Mouse (Mus musculus): ENCODE results near the gene Stat4. TPM values are rescaled to one million over a fixed set of nuclear protein-coding genes. Genes with fewer than 3 reads are reported as not detected.
"Not testable (repeated sequence)": the region's sequence is repeated elsewhere in the genome, so short reads cannot be mapped to it uniquely, and the experiment has no call there.

Stat4 gene
- polyA plus RNA-seq, 1 experiment from 2014 or later, result 2.1 TPM

DNA sequence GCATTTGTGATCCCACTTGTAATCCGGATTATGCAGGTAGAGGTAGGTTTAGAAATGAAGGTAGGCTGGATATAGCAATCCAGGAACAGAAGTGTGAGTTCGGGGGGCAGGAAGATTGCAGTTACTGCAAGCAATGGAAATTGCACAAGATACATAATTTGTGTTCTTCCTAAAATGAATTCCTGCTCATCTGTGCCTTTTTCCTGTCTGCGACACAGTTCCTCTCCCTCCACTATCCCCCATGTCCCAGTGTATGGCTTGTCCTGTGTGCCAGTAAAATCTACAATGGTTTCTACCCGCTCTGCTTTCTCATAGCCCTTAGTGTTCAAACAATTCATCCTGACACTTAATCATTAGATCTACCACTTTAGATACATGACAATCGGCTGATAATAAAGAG is 41.7 kb downstream of the Stat4 start:
- WGBS, result 77% methylated on average over 5 of the region's 5 CpGs
- Histone ChIP-seq H3K27me3 (replicated peaks) (no peaks in the 10 kb centered on the region), H3K4me3 (no peak overlapping the region), H3K27ac (replicated peaks) (no peak overlapping the region), H3K4me1 (no peaks in the 10 kb centered on the region), H3K36me3 (no peaks in the 10 kb centered on the region), H3K4me2 (no peak overlapping the region), H3K9me3 (peaks cover 7% of the 10 kb centered on the region), H3K9ac (no peak overlapping the region)
- no peak for ATAC-seq (ENCODE audit: extremely low read depth, insufficient number of reproducible peaks, low FRiP score, low TSS enrichment)

DNA sequence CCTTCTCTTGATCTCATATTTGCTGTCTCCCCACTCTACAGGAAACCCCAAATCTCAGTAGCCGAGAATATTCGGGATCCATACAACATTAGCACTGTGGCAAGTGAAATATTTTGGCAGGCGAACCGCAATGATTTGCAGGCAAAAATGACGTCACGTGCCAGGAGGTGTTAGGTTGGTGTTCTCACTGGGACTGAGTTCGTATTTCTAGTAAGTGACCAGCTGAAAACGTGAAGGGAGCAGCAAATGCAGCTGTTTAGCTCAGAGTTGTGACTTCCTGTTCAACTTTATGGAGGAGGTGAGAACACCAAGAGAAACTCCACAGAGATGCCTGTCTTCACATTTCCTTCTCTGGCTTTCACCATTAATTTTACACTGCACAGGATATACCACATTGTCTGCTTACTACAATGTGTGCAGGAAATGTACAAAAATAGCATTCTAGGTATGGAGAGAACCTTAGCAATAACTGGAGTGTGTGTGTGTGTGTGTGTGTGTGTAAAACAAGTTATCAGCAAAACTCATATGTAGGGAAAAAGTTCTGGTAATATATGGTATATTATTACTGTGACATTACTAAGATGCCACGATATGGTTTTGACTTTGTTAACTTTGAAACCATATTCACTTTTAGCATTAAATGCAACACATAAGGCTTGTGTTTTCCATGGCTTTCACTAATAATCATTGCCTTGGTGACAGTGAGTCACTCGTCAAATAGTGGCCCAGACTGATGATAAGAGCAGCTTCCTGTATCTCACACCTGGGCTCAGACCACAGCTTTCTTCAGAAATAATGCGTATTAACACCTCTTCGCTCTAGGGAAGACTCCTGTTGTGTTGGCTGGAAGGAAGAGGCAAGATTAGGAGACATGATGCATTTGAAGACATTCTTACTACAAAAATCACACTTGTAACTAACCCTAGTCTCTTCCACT is 48.1 kb downstream of the Stat4 start:
- WGBS, result 66% methylated on average over 12 of the region's 12 CpGs

DNA sequence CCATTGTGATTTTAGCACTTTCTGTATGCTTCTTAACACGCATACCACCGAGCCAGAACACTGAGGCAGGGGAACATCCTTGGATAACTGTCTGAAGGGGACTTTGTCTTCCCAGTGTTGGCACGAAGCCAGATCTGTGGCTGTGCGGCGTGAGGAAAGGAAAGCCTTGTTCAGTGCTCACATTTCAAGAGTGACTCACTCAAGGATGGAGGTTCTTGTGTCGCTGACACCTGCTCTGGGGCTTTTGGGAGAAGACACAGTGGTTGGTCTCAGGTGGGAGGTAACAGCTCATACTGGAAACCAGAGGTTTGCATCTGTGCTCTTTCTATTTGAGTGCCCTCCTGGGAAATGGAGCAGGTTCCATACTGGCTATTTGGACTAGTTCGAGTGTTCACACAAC is 52.2 kb downstream of the Stat4 start:
- peaks cover 20% of the 10 kb centered on the region for H3K4me1 ChIP-seq
- no peak overlapping the region for H3K4me3 ChIP-seq
- no peaks in the 10 kb centered on the region for H3K36me3 ChIP-seq
- no peak overlapping the region for H3K4me2 ChIP-seq
- no peaks in the 10 kb centered on the region for H3K27me3 ChIP-seq (replicated peaks)
- no peak overlapping the region for H3K9ac ChIP-seq
- H3K9me3 ChIP-seq, result no peaks in the 10 kb centered on the region
- ATAC-seq (ENCODE audit: extremely low read depth, insufficient number of reproducible peaks, low FRiP score, low TSS enrichment), result no peak
- 40% methylated on average over 7 of the region's 7 CpGs for WGBS
- H3K27ac ChIP-seq (replicated peaks), result no peak overlapping the region

More for the DNA sequence above, 48.1 kb downstream of the Stat4 start:
- H3K27me3 ChIP-seq (replicated peaks), result no peaks in the 10 kb centered on the region
- H3K4me2 ChIP-seq, result no peak overlapping the region
- H3K9ac ChIP-seq, result no peak overlapping the region
- H3K9me3 ChIP-seq, result peaks cover 5% of the 10 kb centered on the region; the same call in 1 of the 2 replicates
- ATAC-seq (ENCODE audit: extremely low read depth, insufficient number of reproducible peaks, low FRiP score, low TSS enrichment), result no peak
- H3K4me3 ChIP-seq, result no peak overlapping the region
- no peaks in the 10 kb centered on the region for H3K36me3 ChIP-seq
- H3K27ac ChIP-seq (replicated peaks), result no peak overlapping the region
- H3K4me1 ChIP-seq, result peaks cover 7% of the 10 kb centered on the region; the same call in 1 of the 2 replicates

DNA sequence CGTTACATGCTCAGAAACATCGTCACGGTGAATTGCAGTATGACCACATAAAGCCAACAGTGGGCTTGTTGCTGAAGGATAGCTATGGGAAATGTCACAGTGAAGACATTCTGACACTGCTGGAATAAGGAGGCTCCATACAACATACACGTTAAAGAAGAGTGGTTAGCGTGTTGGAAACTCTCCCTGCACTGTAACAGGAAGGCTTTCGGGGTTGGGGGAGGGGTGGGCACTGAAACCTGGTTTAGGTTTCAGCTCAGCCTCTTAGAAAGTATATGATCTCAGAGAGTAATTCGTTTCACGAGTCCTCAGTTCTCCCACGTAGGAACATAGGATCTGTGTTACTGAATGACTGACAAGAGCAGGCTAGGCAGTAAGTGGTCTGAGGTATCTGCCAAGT is 52.7 kb downstream of the Stat4 start:
- ATAC-seq (ENCODE audit: extremely low read depth, insufficient number of reproducible peaks, low FRiP score, low TSS enrichment), result no peak
- H3K4me1 ChIP-seq, result peaks cover 20% of the 10 kb centered on the region
- no peak overlapping the region for H3K9ac ChIP-seq
- no peaks in the 10 kb centered on the region for H3K9me3 ChIP-seq
- no peaks in the 10 kb centered on the region for H3K27me3 ChIP-seq (replicated peaks)
- 72% methylated on average over 9 of the region's 9 CpGs for WGBS
- H3K4me3 ChIP-seq, result no peak overlapping the region
- no peak overlapping the region for H3K27ac ChIP-seq (replicated peaks)
- H3K36me3 ChIP-seq, result no peaks in the 10 kb centered on the region
- no peak overlapping the region for H3K4me2 ChIP-seq

DNA sequence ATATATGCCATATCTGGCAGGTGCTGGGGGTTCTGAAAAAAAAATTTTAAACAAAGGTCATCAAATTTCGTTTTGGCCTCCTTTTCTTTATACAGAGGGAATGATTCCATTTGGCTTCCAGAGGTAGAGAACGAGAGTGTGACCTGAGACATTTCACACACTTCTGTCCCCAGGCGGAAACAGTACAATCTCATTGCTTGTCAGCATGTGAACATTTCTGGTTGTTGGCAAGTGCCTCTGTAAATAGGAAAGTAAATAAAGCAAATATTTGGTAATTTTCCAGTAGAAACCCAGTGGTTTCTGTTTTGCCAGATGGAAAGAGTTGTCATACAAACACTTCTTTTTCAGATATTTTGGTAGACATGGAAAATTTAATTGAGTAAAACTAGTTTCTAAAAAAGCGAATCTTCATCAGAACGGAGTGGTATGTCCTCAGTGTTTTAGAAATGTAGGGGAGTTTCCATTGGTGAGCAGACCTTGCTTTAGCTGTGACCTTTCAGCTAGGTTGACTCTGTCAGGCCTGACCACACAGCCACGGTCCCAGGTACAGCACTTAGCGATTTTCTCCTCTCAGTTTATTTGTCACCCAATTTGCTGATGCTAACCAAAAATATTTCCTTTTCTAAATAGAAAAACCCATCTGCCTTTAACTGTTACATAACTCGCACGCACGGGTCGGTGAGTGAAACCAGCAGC is 53.6 kb downstream of the Stat4 start:
- H3K27me3 ChIP-seq (replicated peaks), result no peaks in the 10 kb centered on the region
- H3K36me3 ChIP-seq, result no peaks in the 10 kb centered on the region
- ATAC-seq (ENCODE audit: extremely low read depth, insufficient number of reproducible peaks, low FRiP score, low TSS enrichment), result no peak
- H3K9ac ChIP-seq, result no peak overlapping the region
- H3K4me3 ChIP-seq, result no peak overlapping the region
- no peak overlapping the region for H3K27ac ChIP-seq (replicated peaks)
- WGBS, result 77% methylated on average over 11 of the region's 11 CpGs
- no peak overlapping the region for H3K4me2 ChIP-seq
- H3K9me3 ChIP-seq, result no peaks in the 10 kb centered on the region
- peaks cover 20% of the 10 kb centered on the region for H3K4me1 ChIP-seq

DNA sequence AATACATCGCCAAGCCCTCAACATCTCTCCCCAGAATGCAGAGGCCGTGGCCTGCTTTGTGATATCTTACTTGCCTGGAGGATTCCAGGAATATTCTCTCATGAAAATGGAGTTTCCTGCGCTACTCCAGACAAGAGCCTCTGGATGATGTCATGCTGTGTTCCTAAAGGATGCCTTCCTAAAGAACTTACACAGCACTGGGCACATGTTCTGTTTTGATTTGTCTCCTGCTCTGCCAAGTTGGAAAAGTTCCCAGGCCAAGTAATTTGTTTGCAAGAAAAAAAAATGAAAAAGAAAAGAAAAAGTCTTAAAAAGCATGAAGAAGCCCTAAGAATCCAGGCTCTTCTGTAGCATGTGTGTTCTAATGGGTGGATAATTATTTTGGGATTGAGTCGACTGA is 56.2 kb downstream of the Stat4 start:
- ATAC-seq (ENCODE audit: extremely low read depth, insufficient number of reproducible peaks, low FRiP score, low TSS enrichment), result no peak
- no peaks in the 10 kb centered on the region for H3K9me3 ChIP-seq
- no peak overlapping the region for H3K4me3 ChIP-seq
- no peak overlapping the region for H3K9ac ChIP-seq
- H3K27ac ChIP-seq (replicated peaks), result peak overlapping the region; percentile 58; the same call in 1 of the 2 replicates
- H3K27me3 ChIP-seq (replicated peaks), result no peaks in the 10 kb centered on the region
- 32% methylated on average over 4 of the region's 4 CpGs for WGBS
- no peak overlapping the region for H3K4me2 ChIP-seq
- H3K4me1 ChIP-seq, result peaks cover 17% of the 10 kb centered on the region
- H3K36me3 ChIP-seq, result no peaks in the 10 kb centered on the region

DNA sequence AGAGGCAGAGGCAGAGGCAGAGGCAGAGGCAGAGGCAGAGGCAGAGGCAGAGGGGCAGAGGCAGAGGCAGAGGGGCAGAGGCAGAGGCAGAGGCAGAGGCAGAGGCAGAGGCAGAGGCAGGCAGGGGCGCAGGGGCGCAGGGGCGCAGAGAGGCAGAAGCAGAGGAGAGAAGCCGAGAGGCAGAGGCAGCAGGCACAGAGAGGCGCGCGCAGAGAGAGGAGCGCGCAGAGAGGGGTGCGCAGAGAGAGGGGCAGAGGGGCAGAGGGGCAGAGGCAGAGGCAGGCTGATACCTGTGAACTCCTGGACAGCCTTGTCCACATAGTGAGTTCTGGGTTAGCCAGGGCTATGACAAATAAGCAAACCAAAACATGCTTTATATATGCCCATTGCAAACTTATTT is 59.9 kb downstream of the Stat4 start:
- H3K36me3 ChIP-seq; H3K4me2 ChIP-seq; H3K4me3 ChIP-seq; ATAC-seq (ENCODE audit: extremely low read depth, insufficient number of reproducible peaks, low FRiP score, low TSS enrichment); H3K27ac ChIP-seq (replicated peaks); H3K9me3 ChIP-seq; H3K27me3 ChIP-seq (replicated peaks); H3K9ac ChIP-seq: not testable (repeated sequence)
- H3K4me1 ChIP-seq, result peaks cover 12% of the 10 kb centered on the region
- 94% methylated on average over 10 of the region's 10 CpGs for whole genome bisulfite sequencing

DNA sequence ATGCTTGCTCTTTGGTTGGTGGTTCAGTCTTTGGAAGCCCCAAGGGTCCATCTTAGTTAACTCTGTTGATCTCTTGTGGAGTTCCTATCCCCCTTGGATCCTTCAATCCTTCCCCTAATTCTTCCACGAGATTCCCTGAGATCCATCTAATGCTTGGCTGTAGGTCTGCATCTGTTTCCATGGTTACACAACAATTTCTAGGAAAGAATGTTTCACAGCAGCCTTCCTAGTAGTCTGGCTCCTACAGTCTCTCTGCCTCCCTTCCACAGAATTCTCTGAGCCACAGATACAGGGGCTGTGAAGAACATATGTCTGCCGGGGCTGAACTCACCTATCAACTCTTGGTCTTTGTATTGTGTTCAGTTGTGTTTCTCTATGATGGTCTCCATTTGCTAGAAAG is 61.8 kb downstream of the Stat4 start:
- H3K27ac ChIP-seq (replicated peaks), result no peak overlapping the region
- H3K27me3 ChIP-seq (replicated peaks), result no peaks in the 10 kb centered on the region
- 58% methylated on average over 2 of the region's 2 CpGs for WGBS
- no peaks in the 10 kb centered on the region for H3K4me1 ChIP-seq
- no peaks in the 10 kb centered on the region for H3K9me3 ChIP-seq
- no peaks in the 10 kb centered on the region for H3K36me3 ChIP-seq
- H3K4me2 ChIP-seq, result no peak overlapping the region
- H3K9ac ChIP-seq, result no peak overlapping the region
- no peak for ATAC-seq (ENCODE audit: extremely low read depth, insufficient number of reproducible peaks, low FRiP score, low TSS enrichment)
- no peak overlapping the region for H3K4me3 ChIP-seq

DNA sequence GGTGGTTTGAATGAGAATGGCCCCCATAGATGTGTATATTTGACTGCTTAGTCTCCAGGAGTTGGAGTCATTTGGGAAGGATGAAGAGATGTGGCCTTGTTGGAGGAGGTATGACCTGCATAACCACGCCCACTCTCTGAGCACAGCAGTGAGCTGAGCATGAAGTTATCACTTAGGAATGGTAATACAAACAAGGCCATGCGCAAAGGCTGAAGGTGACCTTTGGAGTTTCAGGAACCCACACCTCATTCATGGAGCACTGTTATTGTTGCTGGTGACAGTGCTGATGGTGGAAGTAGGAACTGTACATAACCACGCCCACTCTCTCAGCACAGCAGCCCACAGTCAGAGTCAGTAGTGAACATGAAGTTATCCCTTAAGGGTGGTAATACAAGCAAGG is 62.9 kb downstream of the Stat4 start:
- ATAC-seq (ENCODE audit: extremely low read depth, insufficient number of reproducible peaks, low FRiP score, low TSS enrichment), result no peak
- H3K9me3 ChIP-seq, result no peaks in the 10 kb centered on the region
- WGBS, result 79% methylated on average over 3 of the region's 3 CpGs
- H3K4me1 ChIP-seq, result no peaks in the 10 kb centered on the region
- no peaks in the 10 kb centered on the region for H3K27me3 ChIP-seq (replicated peaks)
- no peaks in the 10 kb centered on the region for H3K36me3 ChIP-seq
- H3K9ac ChIP-seq, result no peak overlapping the region
- no peak overlapping the region for H3K4me3 ChIP-seq
- H3K4me2 ChIP-seq, result no peak overlapping the region
- H3K27ac ChIP-seq (replicated peaks), result no peak overlapping the region

DNA sequence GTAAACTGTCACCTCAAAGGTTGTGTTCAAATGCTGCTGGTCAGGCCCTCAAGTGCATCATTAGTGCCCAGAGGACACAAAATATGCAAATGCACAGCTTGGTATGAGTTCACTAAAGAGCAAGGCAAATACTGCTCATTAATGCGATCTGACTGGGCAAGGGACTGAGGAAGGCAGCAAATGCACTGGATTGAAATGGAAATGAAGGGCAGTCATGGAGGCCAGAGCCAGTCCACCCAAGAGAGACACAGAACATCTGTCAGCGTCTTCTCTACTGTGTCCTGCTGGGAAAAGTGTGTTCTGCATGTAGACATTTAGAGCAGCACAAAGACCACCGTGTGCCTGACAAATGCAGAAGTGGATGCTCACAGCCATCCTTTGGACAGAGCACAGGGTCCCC is 64.6 kb downstream of the Stat4 start:
- no peak overlapping the region for H3K27ac ChIP-seq (replicated peaks)
- no peak overlapping the region for H3K9ac ChIP-seq
- H3K36me3 ChIP-seq, result no peaks in the 10 kb centered on the region
- H3K4me3 ChIP-seq, result no peak overlapping the region
- H3K27me3 ChIP-seq (replicated peaks), result no peaks in the 10 kb centered on the region
- H3K4me1 ChIP-seq, result no peaks in the 10 kb centered on the region
- no peaks in the 10 kb centered on the region for H3K9me3 ChIP-seq
- no peak overlapping the region for H3K4me2 ChIP-seq
- no peak for ATAC-seq (ENCODE audit: extremely low read depth, insufficient number of reproducible peaks, low FRiP score, low TSS enrichment)
- 71% methylated on average over 3 of the region's 3 CpGs for WGBS

DNA sequence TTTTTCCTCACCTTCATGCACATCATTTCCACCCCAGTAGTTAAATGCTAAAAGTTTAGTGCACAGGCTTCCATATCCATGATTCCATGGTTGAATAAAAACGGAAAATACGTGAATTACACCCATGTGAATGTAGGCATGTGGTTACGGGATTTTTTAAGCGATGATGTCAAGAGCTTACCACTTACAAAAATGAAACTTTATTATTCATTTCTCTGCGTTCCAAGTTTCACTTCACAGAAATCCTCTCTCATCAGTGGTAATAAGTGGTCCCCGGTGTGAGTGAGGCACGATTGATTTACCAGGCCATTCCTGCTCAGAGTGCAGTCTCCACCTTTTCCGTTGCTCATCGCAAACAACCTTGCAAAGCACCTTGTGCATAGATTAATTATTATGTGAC is 66.0 kb downstream of the Stat4 start:
- H3K4me1 ChIP-seq, result no peaks in the 10 kb centered on the region
- H3K4me2 ChIP-seq, result no peak overlapping the region
- no peak overlapping the region for H3K9ac ChIP-seq
- whole genome bisulfite sequencing, result 84% methylated on average over 9 of the region's 9 CpGs
- ATAC-seq (ENCODE audit: extremely low read depth, insufficient number of reproducible peaks, low FRiP score, low TSS enrichment), result no peak
- no peaks in the 10 kb centered on the region for H3K27me3 ChIP-seq (replicated peaks)
- H3K9me3 ChIP-seq, result no peaks in the 10 kb centered on the region
- no peak overlapping the region for H3K27ac ChIP-seq (replicated peaks)
- no peaks in the 10 kb centered on the region for H3K36me3 ChIP-seq
- H3K4me3 ChIP-seq, result no peak overlapping the region
